Mouse (Mus musculus): ENCODE results near the gene Vipr1. TPM values are rescaled to one million over a fixed set of nuclear protein-coding genes. Genes with fewer than 3 reads are reported as not detected.

The Vipr1 gene
- total RNA-seq, 2 experiments from 2014 or later: 0.73 to 2.1 TPM

GRCm38 (mm10) chr9:121673716-121674115 lies 31.2 kb downstream of the Vipr1 start:
- intact Hi-C loops (cut with DNase I): loop anchor here (5.0 kb wide), 1 partner anchor 196 kb away; no protein-coding TSS in a partner anchor
- no peak for DNase-seq

GRCm38 (mm10) chr9:121675011-121675410 lies 32.5 kb downstream of the Vipr1 start:
- DNase-seq: no peak
- intact Hi-C loops (cut with DNase I): loop anchor here (5.0 kb wide), 1 partner anchor 428 kb away; no protein-coding TSS in a partner anchor

GRCm38 (mm10) chr9:121675556-121675955 lies 33.0 kb downstream of the Vipr1 start:
- intact Hi-C loops (cut with DNase I): loop anchor here (5.0 kb wide), 1 partner anchor 428 kb away; no protein-coding TSS in a partner anchor
- DNase-seq: no peak

GRCm38 (mm10) chr9:121677069-121677468 lies 34.6 kb downstream of the Vipr1 start:
- no peak for DNase-seq
- intact Hi-C loops (cut with DNase I): loop anchor here (5.0 kb wide), 1 partner anchor 430 kb away; no protein-coding TSS in a partner anchor

GRCm38 (mm10) chr9:121677476-121677875 lies 35.0 kb downstream of the Vipr1 start:
- intact Hi-C loops (cut with DNase I): loop anchor here (5.0 kb wide), 1 partner anchor 430 kb away; no protein-coding TSS in a partner anchor

GRCm38 (mm10) chr9:121679549-121679948 lies 37.0 kb downstream of the Vipr1 start:
- intact Hi-C loops (cut with DNase I): loop anchor here (1.0 to 5.0 kb wide), 2 partner anchors 37 to 432 kb away; partner anchors contain the start of genes Lyzl4 and Vipr1
- peak; percentile 67 to 77 for DNase-seq

More at GRCm38 (mm10) chr9:121677476-121677875, 35.0 kb downstream of the Vipr1 start:
- no peak for DNase-seq

- no peak for DNase-seq
- intact Hi-C loops (cut with DNase I): no loop called here
Observed at GRCm38 (mm10) chr9:121681191-121681590, 38.7 kb downstream of the Vipr1 start.

- intact Hi-C loops (cut with DNase I): no loop called here
- no peak for DNase-seq
Observed at GRCm38 (mm10) chr9:121682037-121682680, 39.6 kb downstream of the Vipr1 start.

GRCm38 (mm10) chr9:121684702-121685101 lies 42.2 kb downstream of the Vipr1 start:
- DNase-seq: no peak
- intact Hi-C loops (cut with DNase I): no loop called here

GRCm38 (mm10) chr9:121690200-121690651 lies 47.7 kb downstream of the Vipr1 start:
- intact Hi-C loops (cut with DNase I): no loop called here
- DNase-seq: no peak

- intact Hi-C loops (cut with DNase I): no loop called here
Observed at GRCm38 (mm10) chr9:121690734-121691133, 48.2 kb downstream of the Vipr1 start.

GRCm38 (mm10) chr9:121694736-121695135 lies 52.2 kb downstream of the Vipr1 start:
- DNase-seq: no peak
- intact Hi-C loops (cut with DNase I): no loop called here

More at GRCm38 (mm10) chr9:121690734-121691133, 48.2 kb downstream of the Vipr1 start:
- DNase-seq: no peak

- DNase-seq: no peak
- intact Hi-C loops (cut with DNase I): loop anchor here (2.0 kb wide), 1 partner anchor 134 kb away; no protein-coding TSS in a partner anchor
Observed at GRCm38 (mm10) chr9:121696626-121697025, 54.1 kb downstream of the Vipr1 start.

GRCm38 (mm10) chr9:121697150-121698049 lies 54.9 kb downstream of the Vipr1 start:
- intact Hi-C loops (cut with DNase I): loop anchor here (2.0 kb wide), 1 partner anchor 133 kb away; no protein-coding TSS in a partner anchor

GRCm38 (mm10) chr9:121704261-121704645 lies 61.7 kb downstream of the Vipr1 start:
- intact Hi-C loops (cut with DNase I): no loop called here
- DNase-seq: no peak

More at GRCm38 (mm10) chr9:121697150-121698049, 54.9 kb downstream of the Vipr1 start:
- peak; percentile 72 to 80 for DNase-seq

GRCm38 (mm10) chr9:121704646-121705625 lies 62.4 kb downstream of the Vipr1 start, which contains the start of gene Sec22c:
TSS of gene Sec22c (minus strand) at chr9:121705490.
- DNase-seq: peak; percentile 87 to 90
- intact Hi-C loops (cut with DNase I): no loop called here

GRCm38 (mm10) chr9:121706029-121706675 lies 63.6 kb downstream of the Vipr1 start:
- DNase-seq: no peak
- intact Hi-C loops (cut with DNase I): no loop called here

- DNase-seq: no peak
- intact Hi-C loops (cut with DNase I): no loop called here
Observed at GRCm38 (mm10) chr9:121707801-121708200, 65.3 kb downstream of the Vipr1 start.

All from heart, postnatal 14 days (tissue).